17 mouse cellular contexts compared by ENCODE assay signal in genomic region chr9:107620954-107621353, GRCm38 (mm10). TPM values are rescaled to one million over a fixed set of nuclear protein-coding genes. Genes with fewer than 3 reads are reported as not detected.
A peak's percentile ranks its signal among the peaks of the same experiment; 100 is the strongest.
DNase-seq lines count a peak whose midpoint lies in the region; ATAC-seq and TF ChIP-seq lines count a peak whose summit lies in the region.
"Had no signal": no experiment of that assay in that cellular context is flagged by ENCODE, and none has a peak within 500 bp of the region (broad histone marks: within the 10 kb centered on the region; RNA-seq: fewer than 3 reads in every experiment).

No protein-coding gene starts in this region.

- intact Hi-C loops in left cerebral cortex, adult 2 months (cut with DNase I) = no loop called here

- no peak overlapping the region for H3K4me2 ChIP-seq in hindbrain, postnatal 0 days (ENCODE audit: low read depth, low read length)
- no peak overlapping the region for H3K4me2 ChIP-seq in hindbrain, embryonic 12.5 days (replicated peaks)
- H3K4me2 ChIP-seq: embryonic facial prominence, embryonic 12.5 days; heart, embryonic 11.5 days; lung, embryonic 15.5 days; neural tube, embryonic 12.5 days had no signal

- no peaks in the 10 kb centered on the region for H3K27me3 ChIP-seq in hindbrain, postnatal 0 days (ENCODE audit: insufficient read depth, low read length)
- H3K27me3 ChIP-seq in hindbrain, embryonic 12.5 days = no peaks in the 10 kb centered on the region
- H3K27me3 ChIP-seq: embryonic facial prominence, embryonic 12.5 days; lung, embryonic 15.5 days; neural tube, embryonic 12.5 days had no signal

- TF ChIP-seq CTCF in hindbrain, postnatal 0 days (IDR thresholded peaks at IDR 0.05; ENCODE audit: low read depth) = no peak
- no peak for TF ChIP-seq CTCF in left cerebral cortex, adult 2 months (IDR thresholded peaks at IDR 0.05)

- H3K27ac ChIP-seq in hindbrain, postnatal 0 days = peak overlapping the region; percentile 45; the same call in 1 of the 2 replicates
- H3K27ac ChIP-seq in hindbrain, embryonic 12.5 days = no peak overlapping the region
- no peak overlapping the region for H3K27ac ChIP-seq in left cerebral cortex, adult 2 months
- H3K27ac ChIP-seq: embryonic facial prominence, embryonic 12.5 days; neural tube, embryonic 12.5 days had no signal

- peak; percentile 42 for DNase-seq in cerebellum, postnatal 10 days
- DNase-seq in cerebellum, adult 18-20 months = no peak
- DNase-seq in hindbrain, postnatal 0 days (ENCODE audit: low spot score) = no peak
- DNase-seq in lung, postnatal 36 days = peak; percentile 61
- no peak for DNase-seq in lung, postnatal 14 days
- no peak for DNase-seq in left cerebral cortex, adult 2 months (ENCODE audit: extremely low spot score in 1 of 2, low spot score in 2 of 2)
- no peak for DNase-seq in adrenal gland, adult 2 months
- DNase-seq: B cell, adult 2 months; cerebellum, adult 2 months; midbrain, embryonic 14.5 days; thymus, adult 2 months had no signal

- H3K9me3 ChIP-seq in hindbrain, postnatal 0 days (ENCODE audit: low read length) = no peaks in the 10 kb centered on the region
- no peaks in the 10 kb centered on the region for H3K9me3 ChIP-seq in hindbrain, embryonic 12.5 days (replicated peaks)
- H3K9me3 ChIP-seq: embryonic facial prominence, embryonic 12.5 days; lung, embryonic 15.5 days; neural tube, embryonic 12.5 days had no signal

- H3K4me1 ChIP-seq in hindbrain, postnatal 0 days (ENCODE audit: insufficient read depth, low read length) = no peaks in the 10 kb centered on the region
- peaks cover 28% of the 10 kb centered on the region for H3K4me1 ChIP-seq in hindbrain, embryonic 12.5 days

- H3K9ac ChIP-seq in hindbrain, postnatal 0 days (replicated peaks; ENCODE audit: low read length) = no peak overlapping the region
- no peak overlapping the region for H3K9ac ChIP-seq in hindbrain, embryonic 12.5 days
- H3K9ac ChIP-seq: embryonic facial prominence, embryonic 12.5 days; lung, embryonic 15.5 days; neural tube, embryonic 12.5 days had no signal

- no peak for ATAC-seq in hindbrain, postnatal 0 days
- ATAC-seq in hindbrain, embryonic 12.5 days (ENCODE audit: low FRiP score) = no peak

- no peak overlapping the region for H3K4me3 ChIP-seq in hindbrain, postnatal 0 days (ENCODE audit: low read length)
- H3K4me3 ChIP-seq in hindbrain, embryonic 12.5 days = no peak overlapping the region
- H3K4me3 ChIP-seq in left cerebral cortex, adult 2 months = no peak overlapping the region
- H3K4me3 ChIP-seq: embryonic facial prominence, embryonic 12.5 days; lung, embryonic 15.5 days; neural tube, embryonic 12.5 days had no signal

- peaks cover 27% of the 10 kb centered on the region; the same call in 1 of the 2 replicates for H3K36me3 ChIP-seq in hindbrain, postnatal 0 days (ENCODE audit: insufficient read depth, low read length)
- peaks cover 73% of the 10 kb centered on the region for H3K36me3 ChIP-seq in hindbrain, embryonic 12.5 days

RNA-seq across cellular contexts. Expression of gene Sema3b, which starts 11.9 kb away (rescaled TPM):
- total RNA-seq in hindbrain, postnatal 0 days (2014; rRNA removed) = 11.2 and 14.6 TPM in 2 replicates
- polyA plus RNA-seq in hindbrain, postnatal 0 days (2015; fragmentation: Nextera tagmentation; extraction: Ambion mirVana) = 8.3 and 9.0 TPM in 2 replicates
- polyA plus RNA-seq in hindbrain, embryonic 12.5 days (2016; fragmentation: Nextera tagmentation; extraction: Ambion mirVana) = 5.1 TPM in 2 replicates
- total RNA-seq in left cerebral cortex, adult 2 months (2021) = 1 to 10 TPM; 3.3 to 4.1 TPM
- total RNA-seq in adrenal gland, adult 2 months (2021) = 1 to 10 TPM; 3.7 to 4.1 TPM
- polyA plus RNA-seq in adrenal gland, adult 2 months (2012; rRNA removed) = 8.3 and 10.4 TPM in 2 replicates

RNA-seq across cellular contexts. Expression of gene Gnai2, which starts 14.2 kb away (rescaled TPM):
- 334 and 369 TPM in 2 replicates for total RNA-seq in hindbrain, postnatal 0 days (2014; rRNA removed)
- polyA plus RNA-seq in hindbrain, postnatal 0 days (2015; fragmentation: Nextera tagmentation; extraction: Ambion mirVana) = 275 and 287 TPM in 2 replicates
- 516 and 531 TPM in 2 replicates for polyA plus RNA-seq in hindbrain, embryonic 12.5 days (2016; fragmentation: Nextera tagmentation; extraction: Ambion mirVana)
- 100 to 1,000 TPM; 201 to 213 TPM for total RNA-seq in left cerebral cortex, adult 2 months (2021)
- 100 to 1,000 TPM; 198 to 278 TPM for total RNA-seq in adrenal gland, adult 2 months (2021)
- 330 and 345 TPM in 2 replicates for polyA plus RNA-seq in adrenal gland, adult 2 months (2012; rRNA removed)

RNA-seq across cellular contexts. Expression of gene Ifrd2, which starts 33.5 kb away (rescaled TPM):
- total RNA-seq in hindbrain, postnatal 0 days (2014; rRNA removed) = 7.6 and 10.9 TPM in 2 replicates
- 9.0 and 9.3 TPM in 2 replicates for polyA plus RNA-seq in hindbrain, postnatal 0 days (2015; fragmentation: Nextera tagmentation; extraction: Ambion mirVana)
- polyA plus RNA-seq in hindbrain, embryonic 12.5 days (2016; fragmentation: Nextera tagmentation; extraction: Ambion mirVana) = 19.5 and 21.9 TPM in 2 replicates
- total RNA-seq in left cerebral cortex, adult 2 months (2021) = 10 to 100 TPM; 10.5 to 10.9 TPM
- 10 to 100 TPM; 36.0 to 41.7 TPM for total RNA-seq in adrenal gland, adult 2 months (2021)
- polyA plus RNA-seq in adrenal gland, adult 2 months (2012; rRNA removed) = 67.3 and 80.0 TPM in 2 replicates

RNA-seq across cellular contexts. Expression of gene Hyal3, which starts 40.3 kb away (rescaled TPM):
- 3.3 and 4.9 TPM in 2 replicates for total RNA-seq in hindbrain, postnatal 0 days (2014; rRNA removed)
- polyA plus RNA-seq in hindbrain, postnatal 0 days (2015; fragmentation: Nextera tagmentation; extraction: Ambion mirVana) = 1.7 and 1.9 TPM in 2 replicates
- polyA plus RNA-seq in hindbrain, embryonic 12.5 days (2016; fragmentation: Nextera tagmentation; extraction: Ambion mirVana) = 1.2 and 1.4 TPM in 2 replicates
- total RNA-seq in left cerebral cortex, adult 2 months (2021) = 1 to 10 TPM in 1 of 2 experiments, under 1 TPM in 1; 0.97 to 1.2 TPM
- total RNA-seq in adrenal gland, adult 2 months (2021) = 1 to 10 TPM; 1.3 to 1.4 TPM
- polyA plus RNA-seq in adrenal gland, adult 2 months (2012; rRNA removed) = 1.8 and 2.2 TPM in 2 replicates
- polyA plus RNA-seq: forebrain, embryonic 11.5 days had no signal

RNA-seq across cellular contexts. Expression of gene Naa80, which starts 42.3 kb away (rescaled TPM):
- total RNA-seq in hindbrain, postnatal 0 days (2014; rRNA removed) = 29.9 and 32.8 TPM in 2 replicates
- 17.8 and 19.4 TPM in 2 replicates for polyA plus RNA-seq in hindbrain, postnatal 0 days (2015; fragmentation: Nextera tagmentation; extraction: Ambion mirVana)
- 13.5 and 15.0 TPM in 2 replicates for polyA plus RNA-seq in hindbrain, embryonic 12.5 days (2016; fragmentation: Nextera tagmentation; extraction: Ambion mirVana)
- 10 to 100 TPM; 11.3 to 12.6 TPM for total RNA-seq in left cerebral cortex, adult 2 months (2021)
- total RNA-seq in adrenal gland, adult 2 months (2021) = 10 to 100 TPM; 15.9 to 19.2 TPM
- 111 TPM in 2 replicates for polyA plus RNA-seq in adrenal gland, adult 2 months (2012; rRNA removed)

Comparison
In these comparisons a context has a peak if more than half of its experiments do, and no peak if none do; other contexts are left out.
1. DNase-seq: peak in cerebellum, postnatal 10 days (2 of 2) and lung, postnatal 36 days (single experiment); none in cerebellum, adult 18-20 months (0 of 2), hindbrain, postnatal 0 days (single experiment), lung, postnatal 14 days (single experiment), left cerebral cortex, adult 2 months (0 of 2) and adrenal gland, adult 2 months (single experiment).